Mouse (Mus musculus): ENCODE data around the gene Atp6v1f.

DNA sequence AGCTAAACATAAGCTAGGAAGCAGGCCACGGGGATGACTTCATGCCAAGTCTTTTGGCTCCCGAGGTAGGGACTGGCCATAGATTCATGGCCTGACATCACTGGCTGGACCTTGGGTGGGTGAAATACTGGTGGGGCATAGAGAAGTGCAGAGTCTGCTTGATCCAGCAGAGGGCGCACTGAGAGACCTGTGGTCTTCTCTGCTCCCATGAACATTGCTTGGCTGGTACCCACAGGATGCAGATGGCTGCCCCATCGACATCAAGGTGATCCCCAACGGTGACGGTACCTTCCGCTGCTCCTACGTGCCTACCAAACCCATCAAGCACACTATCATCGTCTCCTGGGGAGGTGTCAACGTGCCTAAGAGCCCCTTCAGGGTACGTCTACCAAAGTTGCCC lies 22.7 kb upstream of the Atp6v1f start:
- TF ChIP-seq CTCF (IDR thresholded peaks at IDR 0.05; ENCODE audit: low read depth, low read length) = peak; percentile 84
- no peak for TF ChIP-seq POLR2A (IDR thresholded peaks at IDR 0.05; ENCODE audit: extremely low read depth, insufficient read depth, low read length)

Measured in liver, adult 2 months (tissue).